Mouse (Mus musculus) layer of hippocampus, postnatal 25 days (tissue): ENCODE measurements around the gene Adarb2. TPM values are rescaled to one million over a fixed set of nuclear protein-coding genes. Genes with fewer than 3 reads are reported as not detected.

Experiments
- DNase-seq, 2 experiments: peaks; one replicate each; pipeline ENCODE4 v3.0.0; 2022; ENCODE audit warnings: mixed read lengths in 2 of 2, low spot score in 1 of 2; ENCODE audit errors: extremely low spot score in 1 of 2
- total RNA-seq, 2 experiments: library from RNA; stranded (reverse); gene quantifications; 2 replicates each; pipeline ENCODE4 v1.2.3; 2021

Adarb2 gene
- total RNA-seq, 2 experiments from 2014 or later: 29.3 to 36.3 TPM

DNA sequence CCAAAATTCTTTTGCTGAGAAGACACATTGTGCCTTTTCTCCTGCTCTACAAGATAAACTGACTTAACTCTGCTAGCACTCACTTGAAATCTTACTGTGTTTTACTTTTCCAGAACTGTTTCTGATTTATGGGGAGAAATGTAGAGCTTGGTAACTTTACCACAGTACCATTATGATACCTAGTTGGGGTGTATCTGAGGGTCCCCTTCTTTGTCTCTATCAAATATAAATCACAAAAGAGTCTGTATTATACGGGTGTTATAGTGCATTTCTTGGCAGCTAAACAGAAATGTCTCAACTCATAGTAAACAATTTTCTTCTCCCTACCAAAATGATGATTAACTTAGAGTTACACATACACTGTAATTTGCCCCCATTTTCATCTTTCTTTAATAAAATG lies 162.9 kb downstream of the Adarb2 start:
- DNase-seq: no peak

DNA sequence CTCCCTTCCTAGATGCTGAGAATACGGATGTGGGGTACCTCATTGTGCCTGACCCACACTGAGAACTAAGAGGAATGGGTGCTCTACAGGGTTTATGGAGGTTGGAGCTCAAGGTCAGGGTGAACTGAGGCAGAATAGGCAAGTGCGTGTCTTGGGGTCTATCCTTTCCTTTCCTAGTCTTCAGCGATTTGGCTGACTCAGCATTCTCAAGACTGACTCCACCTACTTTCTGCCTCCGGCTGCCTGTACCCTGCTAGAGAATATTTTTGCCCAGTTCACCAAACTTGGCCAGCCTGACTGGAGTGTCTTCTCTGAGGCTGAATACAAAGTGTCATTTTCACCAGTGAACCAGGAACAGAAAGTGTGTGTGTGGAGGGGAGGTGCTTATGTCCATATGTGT lies 163.4 kb downstream of the Adarb2 start:
- DNase-seq: no peak

- DNase-seq: no peak
Measured at GRCm38 (mm10) chr13:8369868-8370387, 167.3 kb downstream of the Adarb2 start.

DNA sequence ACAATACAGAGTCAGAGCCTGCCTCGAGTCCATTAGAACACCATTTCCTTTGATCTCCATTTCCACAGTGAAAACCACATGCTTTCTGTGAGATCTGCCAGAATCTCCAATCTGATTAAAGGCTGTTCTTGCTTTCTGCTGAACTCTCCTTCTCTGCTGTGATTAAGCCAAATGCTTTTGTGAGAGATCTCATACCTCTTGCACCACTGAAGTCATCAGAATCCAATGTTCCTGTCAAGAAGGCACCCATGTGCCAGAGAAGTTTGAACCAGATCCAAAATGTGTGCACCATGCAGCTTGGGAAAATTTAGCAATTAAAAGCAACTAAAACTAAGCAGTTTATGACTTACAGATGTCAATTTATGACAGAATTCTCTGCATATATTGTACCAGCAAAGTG lies 185.9 kb downstream of the Adarb2 start:
- no peak for DNase-seq

DNA sequence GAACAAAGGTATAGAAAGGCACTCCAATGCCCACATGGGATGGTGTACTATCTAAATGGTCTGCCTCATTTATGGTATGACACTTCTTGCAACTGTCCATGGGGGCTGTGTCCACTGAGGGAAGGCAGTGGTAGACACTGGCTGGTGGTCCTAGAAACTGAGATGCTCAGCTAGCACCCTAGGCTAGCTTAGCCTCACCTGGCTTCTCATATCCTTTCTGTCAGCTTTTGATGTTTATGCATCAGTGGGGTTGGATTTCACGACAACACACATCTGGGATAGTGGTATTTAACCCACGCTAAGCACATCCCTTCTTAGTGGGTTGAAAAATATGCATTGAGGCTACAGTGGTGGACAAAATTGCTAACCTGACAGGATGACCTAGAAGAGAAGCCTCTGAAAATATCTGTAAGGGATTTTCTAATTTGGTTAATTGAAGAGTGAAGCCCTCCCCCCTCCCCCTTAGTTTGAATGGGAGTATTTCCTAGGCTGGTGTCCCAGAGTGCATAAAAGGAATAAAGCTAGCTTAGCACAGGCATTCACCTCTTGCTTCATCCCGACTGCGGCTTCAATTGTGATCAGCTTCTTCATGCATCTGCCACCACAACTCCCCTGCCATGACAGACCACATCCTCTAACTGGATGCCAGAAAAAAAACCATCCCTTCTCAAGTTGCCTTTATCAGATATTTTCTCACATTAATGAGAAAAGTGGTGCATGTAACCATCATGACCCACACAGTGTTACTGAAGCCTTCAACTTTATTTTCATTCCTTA lies 197.8 kb downstream of the Adarb2 start:
- no peak for DNase-seq

DNA sequence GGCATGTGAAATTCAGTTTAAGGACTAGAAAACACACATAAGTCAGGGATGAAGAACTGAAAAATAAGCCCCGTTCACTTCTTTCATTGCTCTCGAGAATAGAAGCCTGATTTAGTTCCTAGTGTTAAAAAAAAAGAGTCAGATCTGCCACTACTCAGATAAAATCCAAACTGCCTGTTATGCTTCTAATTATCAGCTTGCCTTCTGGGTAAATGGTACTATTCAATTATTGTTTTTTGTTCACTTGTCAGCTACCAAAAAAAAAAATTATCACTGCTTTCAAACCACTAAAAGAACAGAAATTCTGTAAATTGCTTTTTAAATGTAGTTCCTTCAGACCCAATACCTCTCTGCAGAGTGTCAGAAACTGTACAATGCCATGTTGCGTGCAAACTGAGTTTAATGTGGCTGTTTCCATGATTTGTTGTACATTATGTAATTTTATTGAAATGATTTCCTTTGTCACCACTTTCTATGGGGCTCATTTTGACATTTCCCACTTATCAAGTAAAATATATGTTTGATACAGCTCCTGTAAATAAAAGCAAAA lies 199.7 kb downstream of the Adarb2 start:
- DNase-seq: no peak

GRCm38 (mm10) chr13:8406020-8406419 lies 203.4 kb downstream of the Adarb2 start:
- DNase-seq: peak in 1 of 2 experiments; percentile 16

GRCm38 (mm10) chr13:8410353-8411318 lies 208.0 kb downstream of the Adarb2 start:
- no peak for DNase-seq

DNA sequence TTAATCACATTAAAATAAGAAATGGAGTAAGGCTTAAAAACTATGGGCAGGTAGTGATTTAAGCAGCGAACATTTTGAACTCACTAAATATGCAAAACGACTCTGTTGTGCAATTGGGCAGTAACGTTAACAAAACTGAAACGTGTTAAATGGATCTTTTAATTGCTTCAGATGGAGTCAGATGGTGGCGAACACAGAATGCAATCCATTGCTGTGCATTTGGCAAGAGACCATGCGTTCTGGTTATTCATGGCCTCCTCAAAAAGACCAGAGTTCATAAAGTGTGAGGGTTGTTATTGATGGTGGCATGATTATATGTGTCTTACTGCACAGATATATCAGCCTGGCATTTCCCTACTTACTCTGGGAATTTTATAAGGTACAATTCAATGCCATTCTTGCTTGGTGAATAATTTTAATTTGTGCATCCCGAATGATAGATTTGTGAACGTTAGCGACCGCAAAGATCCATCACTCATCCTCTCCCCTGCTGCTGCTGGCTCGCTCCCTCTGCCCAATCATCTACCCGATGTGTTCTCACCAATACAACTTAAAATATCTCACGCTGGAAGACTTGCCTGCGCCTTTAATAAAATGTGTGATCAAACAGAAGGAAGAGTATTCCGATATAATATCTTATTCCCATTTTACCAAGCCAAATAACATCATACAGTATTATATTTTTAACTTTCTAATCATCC lies 221.5 kb downstream of the Adarb2 start:
- no peak for DNase-seq

DNA sequence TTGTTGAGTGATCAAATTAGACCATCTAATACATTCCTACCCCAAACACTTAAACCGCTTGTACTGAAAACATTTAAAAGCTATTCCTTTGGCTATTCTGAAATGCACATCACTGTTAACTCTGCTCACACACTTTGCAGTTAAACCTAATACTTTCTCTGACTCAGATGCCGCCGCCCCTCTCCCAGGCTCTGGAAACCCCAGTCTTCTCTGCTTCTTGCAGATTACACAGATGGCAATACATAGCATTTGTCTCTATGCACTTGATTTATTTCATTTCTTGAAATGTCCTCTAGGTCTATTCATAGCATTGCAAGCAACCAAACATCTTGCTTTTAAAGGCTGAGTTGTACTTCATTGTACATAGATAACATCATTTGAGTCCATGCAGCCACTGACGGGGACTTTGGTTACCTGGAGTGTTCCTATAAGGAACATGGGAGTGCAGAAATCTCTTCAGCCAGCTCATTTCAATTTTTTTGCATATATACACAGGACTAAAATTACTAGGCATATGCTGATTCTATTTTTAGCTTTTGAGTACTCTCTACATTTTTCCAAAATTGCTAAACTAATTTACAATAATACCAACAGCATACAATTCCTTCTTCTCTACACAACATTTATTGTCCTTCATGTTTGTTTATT lies 236.6 kb downstream of the Adarb2 start:
- DNase-seq: no peak

GRCm38 (mm10) chr13:8445415-8445814 lies 242.7 kb downstream of the Adarb2 start:
- no peak for DNase-seq

DNA sequence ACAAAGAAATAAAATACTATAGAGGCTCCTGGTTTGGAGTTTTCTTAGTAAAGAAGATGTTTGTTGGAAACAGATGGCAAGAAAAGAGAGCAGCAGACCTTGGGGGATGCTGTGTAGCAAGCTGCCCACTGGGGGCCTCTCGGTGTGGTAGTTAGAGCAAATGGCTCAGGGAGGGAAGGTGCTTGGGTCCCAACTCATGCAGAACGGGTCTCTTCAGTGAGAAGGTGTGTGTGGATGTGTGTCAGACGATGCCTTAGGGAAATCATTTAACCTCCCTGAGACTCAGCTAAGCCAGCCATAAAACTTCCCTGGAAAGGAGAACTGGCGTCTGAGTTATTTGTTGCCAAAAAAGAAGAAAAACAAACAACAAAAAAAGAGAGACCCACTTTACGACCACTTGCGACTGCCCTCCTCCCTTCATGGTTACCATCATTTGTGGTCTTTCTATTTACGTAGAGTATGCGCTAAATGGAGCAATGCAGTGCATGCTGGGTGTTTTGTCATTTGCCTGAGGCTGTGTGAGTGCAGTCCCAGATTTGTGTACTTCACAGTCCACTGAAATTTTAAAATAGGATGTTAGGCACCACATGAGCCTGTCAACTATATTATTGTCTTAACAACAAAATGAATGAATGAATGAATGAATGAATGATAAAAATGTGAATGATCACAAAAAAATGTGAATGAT lies 245.7 kb downstream of the Adarb2 start:
- DNase-seq: no peak

GRCm38 (mm10) chr13:8451581-8451980 lies 248.9 kb downstream of the Adarb2 start:
- DNase-seq: no peak

GRCm38 (mm10) chr13:8456886-8457285 lies 254.2 kb downstream of the Adarb2 start:
- no peak for DNase-seq

DNA sequence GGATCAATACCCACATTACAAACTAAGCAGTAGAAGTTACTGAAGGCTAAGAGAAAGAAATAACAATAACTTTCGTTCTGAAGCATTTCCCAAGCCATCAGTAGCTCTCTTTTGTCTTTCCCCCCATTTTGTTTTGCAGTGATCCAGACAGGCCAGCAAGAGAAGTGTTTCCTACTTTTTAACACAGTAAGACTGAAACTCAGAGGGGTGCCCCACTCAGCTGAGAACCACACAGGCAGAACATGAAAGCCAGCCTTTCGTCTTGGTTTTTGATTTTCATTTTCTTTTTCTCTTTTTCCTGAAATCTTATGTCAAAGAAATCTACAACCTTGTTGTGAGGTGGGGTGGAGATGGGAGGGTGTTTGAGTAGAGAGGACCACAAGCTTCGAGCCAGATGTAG lies 255.2 kb downstream of the Adarb2 start:
- no peak for DNase-seq

GRCm38 (mm10) chr13:8467591-8468366 lies 265.1 kb downstream of the Adarb2 start:
- DNase-seq: no peak

DNA sequence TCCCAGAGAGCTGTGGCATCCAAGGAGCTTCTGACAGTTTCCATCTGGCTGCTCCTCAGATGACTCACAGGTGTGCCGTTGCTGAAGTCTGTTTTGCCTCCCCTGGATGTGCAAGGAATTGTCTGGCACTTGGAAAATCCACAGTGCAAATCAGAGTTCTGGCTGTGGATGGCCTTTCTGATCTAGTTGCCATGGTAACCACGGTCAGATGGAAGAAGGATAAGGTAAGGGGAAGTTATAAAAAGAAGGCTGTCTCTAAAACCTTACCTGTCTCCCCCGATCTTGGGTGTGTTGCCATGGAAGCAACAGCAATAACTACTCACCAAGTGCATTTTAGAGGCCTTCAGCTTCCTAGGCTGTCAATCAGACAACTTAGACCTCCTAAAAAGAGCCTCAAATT lies 273.6 kb downstream of the Adarb2 start:
- DNase-seq: no peak

- DNase-seq: no peak
Measured at GRCm38 (mm10) chr13:8478731-8479130, 276.1 kb downstream of the Adarb2 start.
